Comparison of ENCODE assay signal across 18 mouse cellular contexts in the genomic region with DNA sequence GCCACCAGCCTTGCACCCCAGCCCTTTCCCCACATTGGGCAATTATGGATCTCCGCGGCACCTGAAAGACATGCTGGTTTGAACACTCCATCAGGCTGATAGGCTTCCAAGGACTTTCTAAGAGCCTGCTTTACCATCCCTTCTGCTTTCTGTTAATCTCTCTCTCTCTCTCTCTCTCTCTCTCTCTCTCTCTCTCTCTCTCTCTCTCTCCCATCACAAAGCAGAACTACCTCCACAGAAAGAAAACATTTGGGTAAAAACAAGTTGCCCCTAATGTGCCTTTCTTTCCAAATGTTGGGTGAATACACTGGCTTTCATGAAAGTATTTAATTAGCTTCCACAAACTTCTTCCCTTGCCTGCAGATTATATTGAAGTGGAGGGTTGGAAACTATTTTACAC. TPM values are rescaled to one million over a fixed set of nuclear protein-coding genes. Genes with fewer than 3 reads are reported as not detected.
DNase-seq lines count a peak whose midpoint lies in the region; ATAC-seq lines count a peak whose summit lies in the region.
"Had no signal": no experiment of that assay in that cellular context is flagged by ENCODE, and none has a peak within 500 bp of the region (broad histone marks: within the 10 kb centered on the region; RNA-seq: fewer than 3 reads in every experiment).

A gene (minus strand): TSS at position 101 of the 400 bp plus-strand sequence.

- no peaks in the 10 kb centered on the region for H3K36me3 ChIP-seq in heart, embryonic 13.5 days
- H3K36me3 ChIP-seq in heart, embryonic 11.5 days (ENCODE audit: control insufficient read depth, insufficient read depth, low read length), result no peaks in the 10 kb centered on the region
- no peaks in the 10 kb centered on the region for H3K36me3 ChIP-seq in limb, embryonic 12.5 days
- no peaks in the 10 kb centered on the region for H3K36me3 ChIP-seq in limb, embryonic 10.5 days
- no peaks in the 10 kb centered on the region for H3K36me3 ChIP-seq in forebrain, embryonic 11.5 days (ENCODE audit: control insufficient read depth, insufficient read depth, low read length)
- H3K36me3 ChIP-seq: neural tube, embryonic 12.5 days had no signal

- no peak within 1 kb of the TSS for H3K9ac ChIP-seq in heart, embryonic 13.5 days
- no peak within 1 kb of the TSS for H3K9ac ChIP-seq in heart, embryonic 11.5 days (ENCODE audit: low read depth, low read length)
- H3K9ac ChIP-seq in limb, embryonic 12.5 days (replicated peaks), result no peak within 1 kb of the TSS
- H3K9ac ChIP-seq in forebrain, embryonic 11.5 days (ENCODE audit: low read length), result peak within 1 kb of the TSS; percentile 91; the same call in 1 of the 2 replicates
- H3K9ac ChIP-seq: neural tube, embryonic 12.5 days had no signal

- H3K27me3 ChIP-seq in heart, embryonic 13.5 days (replicated peaks), result peaks cover 99% of the 10 kb centered on the region
- H3K27me3 ChIP-seq in heart, embryonic 11.5 days (ENCODE audit: control insufficient read depth, insufficient read depth, low read length), result peaks cover 93% of the 10 kb centered on the region
- H3K27me3 ChIP-seq in limb, embryonic 12.5 days, result peaks cover 98% of the 10 kb centered on the region
- H3K27me3 ChIP-seq in limb, embryonic 10.5 days (ENCODE audit: low read depth, poor library complexity, severe bottlenecking), result peaks cover 100% of the 10 kb centered on the region
- H3K27me3 ChIP-seq in forebrain, embryonic 11.5 days (ENCODE audit: control insufficient read depth, insufficient read depth, low read length), result peaks cover 61% of the 10 kb centered on the region

- no peaks in the 10 kb centered on the region for H3K9me3 ChIP-seq in heart, embryonic 13.5 days
- no peaks in the 10 kb centered on the region for H3K9me3 ChIP-seq in heart, embryonic 11.5 days (replicated peaks; ENCODE audit: control insufficient read depth, low read length)
- no peaks in the 10 kb centered on the region for H3K9me3 ChIP-seq in limb, embryonic 12.5 days
- no peaks in the 10 kb centered on the region for H3K9me3 ChIP-seq in limb, embryonic 10.5 days (replicated peaks)
- H3K9me3 ChIP-seq in forebrain, embryonic 11.5 days (ENCODE audit: control insufficient read depth, low read length), result no peaks in the 10 kb centered on the region
- H3K9me3 ChIP-seq: neural tube, embryonic 12.5 days had no signal

- H3K4me3 ChIP-seq in heart, embryonic 13.5 days, result 0 out of 2 replicates have a peak within 1 kb of the TSS, but pooled peaks have one; percentile 46
- H3K4me3 ChIP-seq in heart, embryonic 11.5 days (ENCODE audit: low read depth, low read length), result no peak within 1 kb of the TSS
- no peak within 1 kb of the TSS for H3K4me3 ChIP-seq in limb, embryonic 12.5 days (replicated peaks)
- no peak within 1 kb of the TSS for H3K4me3 ChIP-seq in limb, embryonic 10.5 days
- peak within 1 kb of the TSS; percentile 60 for H3K4me3 ChIP-seq in forebrain, embryonic 11.5 days (ENCODE audit: low read depth, low read length)
- H3K4me3 ChIP-seq: neural tube, embryonic 12.5 days had no signal

- peaks cover 27% of the 10 kb centered on the region for H3K4me1 ChIP-seq in heart, embryonic 13.5 days
- peaks cover 9% of the 10 kb centered on the region; the same call in 1 of the 2 replicates for H3K4me1 ChIP-seq in heart, embryonic 11.5 days (ENCODE audit: control insufficient read depth, insufficient read depth, low read length)
- peaks cover 26% of the 10 kb centered on the region for H3K4me1 ChIP-seq in limb, embryonic 12.5 days (replicated peaks)
- peaks cover 25% of the 10 kb centered on the region for H3K4me1 ChIP-seq in limb, embryonic 10.5 days
- H3K4me1 ChIP-seq in forebrain, embryonic 11.5 days (replicated peaks; ENCODE audit: control insufficient read depth, insufficient read depth, low read length), result peaks cover 23% of the 10 kb centered on the region; the same call in 1 of the 2 replicates

- 0% methylated on average over 2 of the region's 2 CpGs for WGBS in heart, embryonic 13.5 days
- 2% methylated on average over 2 of the region's 2 CpGs for WGBS in heart, embryonic 11.5 days (ENCODE audit: insufficient replicate concordance)
- WGBS in limb, embryonic 12.5 days, result 0% methylated on average over 2 of the region's 2 CpGs
- WGBS in limb, embryonic 10.5 days, result 0% methylated on average over 2 of the region's 2 CpGs
- WGBS in forebrain, embryonic 11.5 days, result 2% methylated on average over 2 of the region's 2 CpGs

- no peak for ATAC-seq in heart, embryonic 13.5 days (ENCODE audit: extremely low read depth, insufficient number of reproducible peaks, low FRiP score, low TSS enrichment)
- ATAC-seq in heart, embryonic 11.5 days (replicated peaks; ENCODE audit: insufficient number of reproducible peaks, low FRiP score, low TSS enrichment), result no peak
- no peak for ATAC-seq in limb, embryonic 12.5 days (ENCODE audit: insufficient number of reproducible peaks, insufficient read depth, low FRiP score, low TSS enrichment, low read depth)
- ATAC-seq in forebrain, embryonic 11.5 days (replicated peaks; ENCODE audit: low FRiP score), result no peak
- ATAC-seq in activated CD4-positive, CD25-positive, alpha-beta regulatory T cell, adult 4 months, result no peak
- ATAC-seq: intestine, postnatal 0 days had no signal

- no peak within 1 kb of the TSS for H3K27ac ChIP-seq in heart, embryonic 13.5 days (replicated peaks)
- no peak within 1 kb of the TSS for H3K27ac ChIP-seq in heart, embryonic 11.5 days (ENCODE audit: low read depth, low read length)
- H3K27ac ChIP-seq in limb, embryonic 12.5 days, result no peak within 1 kb of the TSS
- H3K27ac ChIP-seq in limb, embryonic 10.5 days, result no peak within 1 kb of the TSS
- peak within 1 kb of the TSS; percentile 97 for H3K27ac ChIP-seq in forebrain, embryonic 11.5 days (ENCODE audit: low read depth, low read length)
- H3K27ac ChIP-seq: neural tube, embryonic 12.5 days had no signal

- intact Hi-C loops in left cerebral cortex, postnatal 10 days (cut with DNase I), result no loop called here

- H3K4me2 ChIP-seq in heart, embryonic 13.5 days, result peak within 1 kb of the TSS; percentile 65; the same call in 1 of the 2 replicates
- no peak within 1 kb of the TSS for H3K4me2 ChIP-seq in heart, embryonic 11.5 days
- 0 out of 2 replicates have a peak within 1 kb of the TSS, but pooled peaks have one; percentile 48 for H3K4me2 ChIP-seq in limb, embryonic 12.5 days
- H3K4me2 ChIP-seq in forebrain, embryonic 11.5 days (ENCODE audit: low read depth, low read length, severe bottlenecking), result peak within 1 kb of the TSS; percentile 60
- H3K4me2 ChIP-seq: neural tube, embryonic 12.5 days had no signal

- no peak for DNase-seq in limb, embryonic 10.5 days (ENCODE audit: low spot score)
- DNase-seq in forebrain, embryonic 11.5 days (ENCODE audit: low spot score), result no peak
- no peak for DNase-seq in left cerebral cortex, postnatal 10 days (ENCODE audit: extremely low spot score in 1 of 2, low spot score in 2 of 2)
- DNase-seq in right cerebral cortex, adult 2 months (ENCODE audit: low spot score in 2 of 2), result no peak
- DNase-seq: cerebellum, postnatal 10 days; kidney, postnatal 4 days; lung, adult 18-20 months; thymus, postnatal 4 days had no signal

RNA-seq across cellular contexts. Expression of the gene that starts here (rescaled TPM):
- polyA plus RNA-seq in heart, embryonic 13.5 days (2015; fragmentation: Nextera tagmentation; extraction: Ambion mirVana), result 0.07 TPM in 1 of 2 replicates, not detected in the other
- polyA plus RNA-seq in heart, embryonic 11.5 days (2014; fragmentation: Nextera tagmentation; extraction: Ambion mirVana), result 0.14 TPM in 1 of 2 replicates, not detected in the other
- 0.33 and 0.45 TPM in 2 replicates for polyA plus RNA-seq in limb, embryonic 12.5 days (2016; fragmentation: Nextera tagmentation; extraction: Ambion mirVana)
- polyA plus RNA-seq in limb, embryonic 10.5 days (2016; fragmentation: Nextera tagmentation; extraction: Ambion mirVana), result not detected in 2 replicates
- polyA plus RNA-seq in forebrain, embryonic 11.5 days (2014; fragmentation: Nextera tagmentation; extraction: Ambion mirVana), result 47.5 and 51.5 TPM in 2 replicates
- total RNA-seq in left cerebral cortex, postnatal 10 days (2021), result 10 to 100 TPM; 37.2 to 39.5 TPM
- polyA plus RNA-seq in activated CD4-positive, CD25-positive, alpha-beta regulatory T cell, adult 4 months (2017; shearing (Covaris generic)), result under 1 TPM in 1 of 2 experiments, not detected in 1; 0.15 TPM
- total RNA-seq: ES-E14; gastrocnemius, adult 18-20 months; hematopoietic stem cell, adult 5-6 weeks; megakaryocyte progenitor cell, adult 5-6 weeks had no signal
- polyA plus RNA-seq: intestine, postnatal 0 days; neural tube, embryonic 12.5 days had no signal

Comparison
In these comparisons a context has a peak if more than half of its experiments do, and no peak if none do; other contexts are left out.
1. RNA of the gene that starts here (polyA plus RNA-seq): 47.5 to 51.5 TPM in forebrain, embryonic 11.5 days; 0.33 to 0.45 TPM in limb, embryonic 12.5 days, 0.15 TPM in activated CD4-positive, CD25-positive, alpha-beta regulatory T cell, adult 4 months, 0.14 TPM in heart, embryonic 11.5 days, 0.07 TPM in heart, embryonic 13.5 days and not detected in limb, embryonic 10.5 days; every median in the first group is over 10 times any median in the second.
2. H3K4me3 ChIP-seq: peak in heart, embryonic 13.5 days (single experiment) and forebrain, embryonic 11.5 days (single experiment); none in heart, embryonic 11.5 days (single experiment), limb, embryonic 12.5 days (single experiment) and limb, embryonic 10.5 days (single experiment).